Mouse (Mus musculus) mouse embryonic stem cell (cell line): Measurements from ENCODE around the gene H2afy.

ENCODE experiments used
- in situ Hi-C, 2 experiments: fragments of 300-500 bp; cut with MboI; formaldehyde crosslinking; loops; 1 replicate in 1 of 2; 3 replicates in 1 of 2; pipeline ENCODE4 v1.14.3; 2019 to 2020; ENCODE audit warnings: low sequenced_read_pairs in 2 of 2, low pct_unique_long_range_greater_than_20kb in 1 of 2, mixed read lengths in 1 of 2; ENCODE audit not compliant: unreplicated experiment in 1 of 2

The H2afy gene

GRCm38 (mm10) chr13:56117991-56118765, 18.0 kb downstream of the H2afy start:
- in situ Hi-C loops, result no loop called here

GRCm38 (mm10) chr13:56115906-56116305, 20.3 kb downstream of the H2afy start:
- in situ Hi-C loops, result no loop called here

- in situ Hi-C loops, result no loop called here
Measured at GRCm38 (mm10) chr13:56115386-56115785, 20.8 kb downstream of the H2afy start.

- in situ Hi-C loops, result no loop called here
Measured at GRCm38 (mm10) chr13:56113431-56114248, 22.5 kb downstream of the H2afy start.

- in situ Hi-C loops, result no loop called here
Measured at GRCm38 (mm10) chr13:56112980-56113379, 23.2 kb downstream of the H2afy start.

- in situ Hi-C loops, result no loop called here
Measured at GRCm38 (mm10) chr13:56112496-56112895, 23.7 kb downstream of the H2afy start.

- in situ Hi-C loops, result no loop called here
Measured at GRCm38 (mm10) chr13:56111601-56112000, 24.6 kb downstream of the H2afy start.

- in situ Hi-C loops, result no loop called here
Measured at GRCm38 (mm10) chr13:56110694-56111531, 25.2 kb downstream of the H2afy start.

GRCm38 (mm10) chr13:56109703-56110102, 26.5 kb downstream of the H2afy start:
- in situ Hi-C loops, result no loop called here

GRCm38 (mm10) chr13:56108849-56109519, 27.2 kb downstream of the H2afy start:
- in situ Hi-C loops, result no loop called here

GRCm38 (mm10) chr13:56104971-56105391, 31.2 kb downstream of the H2afy start:
- in situ Hi-C loops, result no loop called here

GRCm38 (mm10) chr13:56103796-56104746, 32.1 kb downstream of the H2afy start:
- in situ Hi-C loops, result no loop called here

GRCm38 (mm10) chr13:56102160-56102559, 34.0 kb downstream of the H2afy start:
- in situ Hi-C loops, result no loop called here

- in situ Hi-C loops, result no loop called here
Measured at GRCm38 (mm10) chr13:56095601-56096195, 40.5 kb downstream of the H2afy start.

GRCm38 (mm10) chr13:56094544-56094943, 41.6 kb downstream of the H2afy start:
- in situ Hi-C loops, result no loop called here

- in situ Hi-C loops, result no loop called here
Measured at GRCm38 (mm10) chr13:56093680-56094079, 42.5 kb downstream of the H2afy start.

- in situ Hi-C loops, result no loop called here
Measured at GRCm38 (mm10) chr13:56092606-56093005, 43.6 kb downstream of the H2afy start.
